Mouse (Mus musculus) C2C12 (cell line): Measurements from ENCODE around the gene Lhfpl3. TPM values are rescaled to one million over a fixed set of nuclear protein-coding genes. Genes with fewer than 3 reads are reported as not detected.

Experiments
- H3K27me3 ChIP-seq: one replicate; pipeline ENCODE4 v1.6.1; 2011; ENCODE audit not compliant: control insufficient read depth, insufficient read depth, insufficient read length
- H3K36me3 ChIP-seq: one replicate; pipeline ENCODE4 v1.6.1; 2011; ENCODE audit not compliant: control insufficient read depth, insufficient read depth
- H3K4me3 ChIP-seq: one replicate; pipeline ENCODE4 v1.5.1; 2011; ENCODE audit warnings: mild to moderate bottlenecking, control low read depth; ENCODE audit not compliant: poor library complexity, insufficient read depth, severe bottlenecking
- H3K79me2 ChIP-seq: one replicate; pipeline ENCODE4 v1.6.1; 2011; ENCODE audit not compliant: control insufficient read depth, insufficient read depth
- H3K79me3 ChIP-seq: one replicate; pipeline ENCODE4 v1.6.1; 2011; ENCODE audit warnings: low read depth, control low read depth
- H3ac ChIP-seq: one replicate; pipeline ENCODE3; 2011; ENCODE audit warnings: low read depth; ENCODE audit not compliant: control insufficient read depth, insufficient read length
- CEBPB ChIP-seq: IDR thresholded peaks from one replicate; pipeline ENCODE4 v1.6.1; 2011; ENCODE audit warnings: low read depth, mild to moderate bottlenecking, control low read depth, moderate library complexity
- CTCF ChIP-seq: IDR thresholded peaks from one replicate; pipeline ENCODE4 v1.5.1; 2011; ENCODE audit not compliant: control insufficient read depth, insufficient read depth, insufficient read length
- FOSL1 ChIP-seq: IDR thresholded peaks from one replicate; pipeline ENCODE4 v1.8.0; 2011; ENCODE audit warnings: mild to moderate bottlenecking, low read length; ENCODE audit not compliant: poor library complexity, insufficient read depth, severe bottlenecking
- MAX ChIP-seq: IDR thresholded peaks from one replicate; pipeline ENCODE4 v1.6.1; 2011; ENCODE audit warnings: mild to moderate bottlenecking, control low read depth
- MYOD1 ChIP-seq: IDR thresholded peaks from one replicate; pipeline ENCODE4 v1.6.1; 2011; ENCODE audit warnings: low read depth; ENCODE audit not compliant: control insufficient read depth, insufficient read length
- MYOG ChIP-seq: IDR thresholded peaks from one replicate; pipeline ENCODE4 v1.6.1; 2011; ENCODE audit not compliant: control insufficient read depth, insufficient read length; ENCODE audit errors: extremely low read depth
- USF1 ChIP-seq: IDR thresholded peaks from one replicate; pipeline ENCODE4 v1.6.1; 2011; ENCODE audit warnings: low read depth, mild to moderate bottlenecking, control low read depth, moderate library complexity
- polyA plus RNA-seq: library from polyadenylated mRNA; unstranded; fragments of >200 nt; fragmentation: generic; extraction: Trizol; gene quantifications from one replicate; pipeline ENCODE4 v1.2.1, GENCODE M21; 2012; ENCODE audit warnings: missing spikeins

Gene Lhfpl3
- polyA plus RNA-seq, 1 experiment, result not detected

DNA sequence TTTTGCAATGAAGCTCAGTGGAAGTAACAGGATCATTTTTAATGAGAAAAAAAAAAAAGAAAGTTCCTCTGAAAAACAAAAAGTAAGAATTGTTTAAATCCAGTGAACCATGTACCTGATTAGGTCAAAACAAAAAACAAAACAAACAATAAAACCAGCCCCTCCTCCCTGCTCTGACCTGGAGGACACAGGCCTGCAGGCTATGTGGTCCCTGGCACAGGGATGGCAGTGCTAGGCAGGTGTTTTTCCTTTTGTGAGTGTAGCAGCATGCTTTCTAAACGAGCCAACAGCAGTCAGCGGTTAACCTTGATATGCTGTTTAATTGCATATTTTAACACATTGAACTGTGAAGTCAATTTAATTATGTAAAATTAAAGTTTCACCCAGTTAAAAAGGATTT, 360.7 kb downstream of the Lhfpl3 start:
- Histone ChIP-seq H3ac (no peak overlapping the region), H3K79me3 (no peaks in the 10 kb centered on the region), H3K79me2 (no peaks in the 10 kb centered on the region), H3K36me3 (no peaks in the 10 kb centered on the region), H3K4me3 (no peak overlapping the region), H3K27me3 (peaks cover 4% of the 10 kb centered on the region)
- TF ChIP-seq USF1, result no peak
- TF ChIP-seq CEBPB, result no peak
- no peak for TF ChIP-seq FOSL1
- TF ChIP-seq MYOG, result no peak
- TF ChIP-seq MAX, result no peak
- no peak for TF ChIP-seq MYOD1

DNA sequence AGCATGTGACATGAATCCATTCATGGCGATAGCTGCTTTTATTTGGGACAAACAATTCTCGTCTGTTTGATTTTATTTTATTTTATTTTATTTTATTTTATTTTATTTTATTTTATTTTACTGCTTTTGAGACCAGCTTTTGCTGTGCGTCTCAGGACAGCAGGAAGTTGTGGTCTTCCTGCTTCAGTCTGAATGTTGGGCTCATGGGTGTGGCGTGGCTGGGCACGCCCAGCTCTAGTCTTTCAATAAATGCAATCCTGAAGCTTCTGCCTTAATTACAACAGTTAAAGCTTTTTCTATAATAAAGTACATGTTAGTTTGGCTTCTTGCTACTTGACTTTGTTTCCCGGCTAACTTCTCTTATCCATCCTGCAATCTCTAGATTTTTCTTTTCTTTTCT, 365.4 kb downstream of the Lhfpl3 start:
- H3K4me3 ChIP-seq, result no peak overlapping the region
- H3K79me3 ChIP-seq, result no peaks in the 10 kb centered on the region
- no peaks in the 10 kb centered on the region for H3K36me3 ChIP-seq
- no peak overlapping the region for H3ac ChIP-seq
- TF ChIP-seq MAX, result no peak
- no peak for TF ChIP-seq USF1
- no peak for TF ChIP-seq CEBPB
- no peak for TF ChIP-seq FOSL1
- no peak for TF ChIP-seq MYOD1
- no peak for TF ChIP-seq CTCF
- no peak for TF ChIP-seq MYOG
- no peaks in the 10 kb centered on the region for H3K79me2 ChIP-seq
- peaks cover 4% of the 10 kb centered on the region for H3K27me3 ChIP-seq

DNA sequence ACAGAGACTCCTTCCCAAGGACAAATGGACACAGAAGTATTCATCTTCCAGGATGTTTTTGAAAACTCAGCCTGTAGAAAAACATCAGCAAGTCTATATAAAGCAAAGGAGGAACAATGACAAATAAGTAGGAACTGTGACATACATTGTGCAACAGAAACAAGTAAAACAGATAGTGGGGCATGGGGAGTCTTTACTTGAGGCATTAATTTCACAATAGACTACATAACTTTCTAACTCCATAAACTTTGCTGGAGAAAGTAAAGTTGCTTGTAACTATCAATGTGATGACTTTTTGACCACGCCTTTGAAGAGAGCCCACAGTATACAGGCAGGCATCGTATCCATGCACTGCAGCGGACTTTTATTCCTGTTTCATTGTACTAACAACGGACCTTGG, 368.4 kb downstream of the Lhfpl3 start:
- Histone ChIP-seq H3K36me3 (no peaks in the 10 kb centered on the region), H3K79me3 (no peaks in the 10 kb centered on the region), H3K27me3 (peaks cover 2% of the 10 kb centered on the region), H3ac (no peak overlapping the region), H3K4me3 (no peak overlapping the region), H3K79me2 (no peaks in the 10 kb centered on the region)
- TF ChIP-seq MAX, result no peak
- TF ChIP-seq MYOG, result no peak
- no peak for TF ChIP-seq MYOD1
- no peak for TF ChIP-seq USF1
- no peak for TF ChIP-seq CTCF
- no peak for TF ChIP-seq CEBPB
- no peak for TF ChIP-seq FOSL1

DNA sequence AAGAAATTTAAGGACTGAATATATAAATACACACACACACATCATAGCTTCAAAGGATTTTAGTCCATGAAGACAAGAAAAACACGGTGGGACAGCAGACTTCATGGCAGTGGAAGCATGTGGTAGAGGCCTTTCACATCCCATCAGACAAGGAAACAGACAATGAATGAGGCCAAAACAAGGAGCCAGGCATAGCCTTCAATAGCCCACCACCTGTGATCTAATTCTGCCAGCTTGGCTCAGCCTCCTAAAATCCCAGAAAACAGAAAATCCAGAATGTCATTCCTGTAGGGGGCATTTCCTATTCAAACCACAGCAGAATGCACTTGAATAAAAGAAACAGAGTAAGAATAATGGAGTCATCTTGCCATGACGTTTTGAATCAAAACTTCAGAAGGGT, 381.0 kb downstream of the Lhfpl3 start:
- Histone ChIP-seq H3K79me3 (no peaks in the 10 kb centered on the region), H3K4me3 (no peak overlapping the region), H3K27me3 (no peaks in the 10 kb centered on the region), H3K36me3 (no peaks in the 10 kb centered on the region), H3K79me2 (no peaks in the 10 kb centered on the region), H3ac (no peak overlapping the region)
- TF ChIP-seq CEBPB, result no peak
- no peak for TF ChIP-seq MYOD1
- TF ChIP-seq USF1, result no peak
- no peak for TF ChIP-seq FOSL1
- no peak for TF ChIP-seq MAX
- TF ChIP-seq MYOG, result no peak
- TF ChIP-seq CTCF, result no peak

DNA sequence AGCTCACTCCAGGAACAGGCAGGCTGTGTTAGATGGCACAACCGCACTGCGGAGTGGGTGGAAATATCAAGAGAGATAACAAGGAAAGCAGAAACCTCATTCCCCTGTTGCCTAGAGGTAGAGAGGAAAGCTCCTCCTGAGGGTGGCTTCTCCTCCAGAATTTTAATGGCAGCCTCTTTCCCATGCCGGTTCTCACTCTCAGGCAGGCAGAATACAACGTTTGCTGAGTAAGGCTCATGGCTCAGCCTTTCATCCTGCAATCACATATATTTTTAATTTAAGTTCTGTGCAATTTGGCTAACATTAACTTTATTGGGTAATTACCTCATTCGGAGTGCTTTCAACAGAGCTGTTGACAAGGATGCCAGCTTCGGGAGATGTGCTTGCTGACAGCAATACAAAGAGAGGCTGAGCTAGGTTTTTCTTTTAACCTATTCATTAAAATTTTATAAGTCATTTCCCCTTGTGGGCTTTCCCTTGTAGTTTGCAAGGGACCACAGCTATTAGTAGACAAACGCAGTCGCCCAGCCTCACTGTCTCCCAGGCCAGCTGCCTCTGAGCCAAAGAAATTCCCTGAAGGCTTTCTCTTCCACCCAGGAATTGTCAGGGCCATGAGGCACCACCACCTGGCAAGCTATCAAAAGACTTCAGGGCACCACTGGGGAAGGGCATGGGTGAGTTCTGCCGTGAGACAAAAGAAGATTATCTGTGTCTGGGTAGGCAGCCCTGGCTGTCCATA, 394.5 kb downstream of the Lhfpl3 start:
- TF ChIP-seq FOSL1, result no peak
- TF ChIP-seq CTCF, result no peak
- no peak for TF ChIP-seq USF1
- no peak for TF ChIP-seq CEBPB
- no peak for TF ChIP-seq MYOG
- no peak for TF ChIP-seq MAX
- no peak for TF ChIP-seq MYOD1
- no peaks in the 10 kb centered on the region for H3K36me3 ChIP-seq
- no peak overlapping the region for H3K4me3 ChIP-seq
- H3K27me3 ChIP-seq, result no peaks in the 10 kb centered on the region
- no peaks in the 10 kb centered on the region for H3K79me3 ChIP-seq
- H3ac ChIP-seq, result no peak overlapping the region
- no peaks in the 10 kb centered on the region for H3K79me2 ChIP-seq

DNA sequence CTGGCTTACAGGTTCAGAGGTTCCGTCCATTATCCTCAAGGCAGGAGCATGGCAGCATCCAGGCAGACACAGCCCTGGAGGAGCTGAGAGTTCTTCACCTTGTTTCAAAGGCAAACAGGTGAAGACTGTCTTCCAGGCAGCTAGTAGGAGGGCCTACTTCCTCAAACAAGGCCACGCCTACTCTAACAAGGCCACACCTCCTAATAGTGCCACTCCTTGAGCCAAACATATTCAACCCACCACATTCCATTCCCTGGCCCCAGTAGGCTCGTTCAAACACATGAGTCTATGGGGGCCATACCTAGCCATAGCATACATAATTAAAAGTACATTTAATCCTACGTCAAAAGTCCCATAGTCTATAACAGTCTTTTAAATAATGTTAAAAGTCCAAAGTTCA, 407.4 kb downstream of the Lhfpl3 start:
- Histone ChIP-seq H3ac (no peak overlapping the region), H3K79me3 (no peaks in the 10 kb centered on the region), H3K27me3 (no peaks in the 10 kb centered on the region), H3K36me3 (no peaks in the 10 kb centered on the region), H3K4me3 (no peak overlapping the region), H3K79me2 (no peaks in the 10 kb centered on the region)
- TF ChIP-seq FOSL1 (no peak), CEBPB (no peak), USF1 (no peak), MAX (no peak), CTCF (no peak), MYOG (no peak), MYOD1 (no peak)
